In the genomic region with DNA sequence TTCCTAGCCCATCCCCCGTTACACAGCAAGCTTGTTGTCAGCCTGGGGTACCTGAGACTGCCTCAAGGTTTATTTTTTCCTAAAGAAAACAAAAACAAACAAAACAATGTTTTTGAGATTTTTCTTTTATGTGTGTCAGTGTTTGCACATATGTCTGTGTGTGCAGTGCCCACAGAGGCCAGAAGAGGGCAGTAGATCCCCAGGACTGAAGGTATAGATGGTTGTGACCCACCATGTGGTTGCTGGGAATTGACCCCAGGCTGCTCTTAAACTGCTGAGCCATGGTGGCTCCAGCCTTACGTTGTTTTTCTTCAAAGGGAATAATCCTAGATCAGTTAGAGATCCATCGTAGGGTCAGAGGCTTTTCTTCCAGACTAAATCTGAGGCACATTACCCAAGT, we compare ENCODE assay signal across 14 mouse cellular contexts. TPM values are rescaled to one million over a fixed set of nuclear protein-coding genes. Genes with fewer than 3 reads are reported as not detected.
DNase-seq lines count a peak whose midpoint lies in the region; ATAC-seq lines count a peak whose summit lies in the region.
"Had no signal": no experiment of that assay in that cellular context is flagged by ENCODE, and none has a peak within 500 bp of the region (broad histone marks: within the 10 kb centered on the region; RNA-seq: fewer than 3 reads in every experiment).

No protein-coding gene starts in this region.

- peaks cover 15% of the 10 kb centered on the region for H3K4me1 ChIP-seq in limb, embryonic 11.5 days (ENCODE audit: control insufficient read depth, insufficient read depth, low read length)
- peaks cover 35% of the 10 kb centered on the region for H3K4me1 ChIP-seq in limb, embryonic 10.5 days

- WGBS in limb, embryonic 11.5 days = 90% methylated on average over 3 of the region's 3 CpGs
- 92% methylated on average over 3 of the region's 3 CpGs for WGBS in limb, embryonic 10.5 days

- H3K9ac ChIP-seq in limb, embryonic 11.5 days (ENCODE audit: low read length) = no peak overlapping the region
- H3K9ac ChIP-seq: forebrain, embryonic 13.5 days; hindbrain, embryonic 12.5 days; stomach, embryonic 15.5 days had no signal

- no peaks in the 10 kb centered on the region for H3K9me3 ChIP-seq in limb, embryonic 11.5 days (ENCODE audit: control insufficient read depth, low read length)
- H3K9me3 ChIP-seq in limb, embryonic 10.5 days (replicated peaks) = no peaks in the 10 kb centered on the region
- H3K9me3 ChIP-seq: forebrain, embryonic 13.5 days; hindbrain, embryonic 12.5 days; stomach, embryonic 15.5 days had no signal

- peak; percentile 36 for DNase-seq in CD4-positive, CD25-positive, alpha-beta regulatory T cell, adult 2 months (ENCODE audit: low read depth, low spot score)
- peak; percentile 51 for DNase-seq in limb, embryonic 11.5 days (ENCODE audit: low spot score)
- DNase-seq in limb, embryonic 10.5 days (ENCODE audit: low spot score) = no peak
- DNase-seq in 3T3-L1 (ENCODE audit: low read depth, low spot score) (peak; percentile 17), R1 (ENCODE audit: low read depth, low spot score) (peak; percentile 71)
- DNase-seq in right cerebral cortex, adult 18-20 months = no peak
- no peak for DNase-seq in kidney, adult 11 months
- DNase-seq: adrenal gland, postnatal 36 days; cerebellum, adult 11 months; kidney, postnatal 10 days had no signal

- ATAC-seq in CD4-positive, CD25-positive, alpha-beta regulatory T cell, adult 4 months = no peak
- ATAC-seq in limb, embryonic 11.5 days (ENCODE audit: insufficient number of reproducible peaks, low FRiP score, low TSS enrichment, low read depth) = no peak
- ATAC-seq: forebrain, embryonic 13.5 days had no signal

- peaks cover 3% of the 10 kb centered on the region; the same call in 1 of the 2 replicates for H3K27me3 ChIP-seq in limb, embryonic 11.5 days (ENCODE audit: control insufficient read depth, insufficient read depth, low read length)
- H3K27me3 ChIP-seq in limb, embryonic 10.5 days (ENCODE audit: low read depth, poor library complexity, severe bottlenecking) = peaks cover 18% of the 10 kb centered on the region

- H3K27ac ChIP-seq in limb, embryonic 11.5 days (replicated peaks; ENCODE audit: low read depth, low read length) = no peak overlapping the region
- H3K27ac ChIP-seq in limb, embryonic 10.5 days = no peak overlapping the region
- H3K27ac ChIP-seq: forebrain, embryonic 13.5 days; hindbrain, embryonic 12.5 days; stomach, embryonic 15.5 days had no signal

- 0 out of 2 replicates have a peak, but pooled peaks cover 4% of the 10 kb centered on the region for H3K36me3 ChIP-seq in limb, embryonic 11.5 days (ENCODE audit: control insufficient read depth, insufficient read depth, low read length)
- H3K36me3 ChIP-seq in limb, embryonic 10.5 days = peaks cover 41% of the 10 kb centered on the region

- no peak overlapping the region for H3K4me3 ChIP-seq in limb, embryonic 11.5 days (ENCODE audit: low read depth, low read length)
- no peak overlapping the region for H3K4me3 ChIP-seq in limb, embryonic 10.5 days
- H3K4me3 ChIP-seq: forebrain, embryonic 13.5 days; hindbrain, embryonic 12.5 days; stomach, embryonic 15.5 days had no signal

- H3K4me2 ChIP-seq in limb, embryonic 11.5 days (ENCODE audit: low read depth, severe bottlenecking) = no peak overlapping the region
- H3K4me2 ChIP-seq: forebrain, embryonic 13.5 days; hindbrain, embryonic 12.5 days; stomach, embryonic 15.5 days had no signal

RNA-seq across cellular contexts. Expression of a gene that starts 13.7 kb away (rescaled TPM):
- not detected for polyA plus RNA-seq in CD4-positive, CD25-positive, alpha-beta regulatory T cell, adult 4 months (2017; shearing (Covaris generic))
- 1.3 and 2.4 TPM in 2 replicates for polyA plus RNA-seq in limb, embryonic 11.5 days (2014; fragmentation: Nextera tagmentation; extraction: Ambion mirVana)
- 2.1 and 2.9 TPM in 2 replicates for polyA plus RNA-seq in limb, embryonic 10.5 days (2016; fragmentation: Nextera tagmentation; extraction: Ambion mirVana)
- polyA plus RNA-seq: forebrain, embryonic 13.5 days had no signal

RNA-seq across cellular contexts. Expression of a gene that starts 34.5 kb away (rescaled TPM):
- polyA plus RNA-seq in CD4-positive, CD25-positive, alpha-beta regulatory T cell, adult 4 months (2017; shearing (Covaris generic)) = 10 to 100 TPM in 1 of 2 experiments, 1 to 10 TPM in 1; 6.7 to 13.2 TPM
- 140 and 150 TPM in 2 replicates for polyA plus RNA-seq in limb, embryonic 11.5 days (2014; fragmentation: Nextera tagmentation; extraction: Ambion mirVana)
- 135 and 142 TPM in 2 replicates for polyA plus RNA-seq in limb, embryonic 10.5 days (2016; fragmentation: Nextera tagmentation; extraction: Ambion mirVana)

Comparison
In these comparisons a context has a peak if more than half of its experiments do, and no peak if none do; other contexts are left out.
1. DNase-seq: peak in CD4-positive, CD25-positive, alpha-beta regulatory T cell, adult 2 months (single experiment), limb, embryonic 11.5 days (single experiment), 3T3-L1 (single experiment) and R1 (single experiment); none in limb, embryonic 10.5 days (single experiment), right cerebral cortex, adult 18-20 months (single experiment) and kidney, adult 11 months (single experiment).